Mouse (Mus musculus) thymus, postnatal 10 days (tissue): ENCODE measurements around the gene Tff3.

Experiments
- DNase-seq, 2 experiments: peaks; one replicate each; pipeline ENCODE4 v3.0.0; 2021; ENCODE audit warnings: low spot score in 2 of 2

Gene Tff3

GRCm38 (mm10) chr17:31129452-31129851 is at the start of gene Tff3:
TSS of gene Tff3 (minus strand) at chr17:31129646.
- DNase-seq = no peak

DNA sequence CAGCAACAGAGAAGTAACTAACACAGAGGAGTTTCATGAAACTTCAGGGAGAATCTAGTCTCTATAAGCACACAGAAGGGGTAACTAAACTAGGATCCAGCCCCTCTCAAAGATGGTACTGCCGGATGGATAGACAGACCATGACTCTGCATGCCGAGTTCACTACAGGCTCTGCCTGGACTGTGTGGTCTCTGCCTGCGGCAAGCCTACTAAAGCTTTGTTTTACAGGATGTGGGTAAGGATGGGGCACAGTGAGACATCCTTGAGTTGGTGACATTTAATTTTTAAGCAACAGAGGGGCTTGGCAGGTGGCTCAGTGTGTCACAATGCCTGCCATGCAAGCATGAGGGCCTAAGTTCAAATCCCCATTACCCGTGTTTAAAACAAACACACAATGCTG is 46.9 kb upstream of the Tff3 start:
- DNase-seq = peak; percentile 50 to 64

GRCm38 (mm10) chr17:31169796-31170195 is 40.4 kb upstream of the Tff3 start:
- no peak for DNase-seq

DNA sequence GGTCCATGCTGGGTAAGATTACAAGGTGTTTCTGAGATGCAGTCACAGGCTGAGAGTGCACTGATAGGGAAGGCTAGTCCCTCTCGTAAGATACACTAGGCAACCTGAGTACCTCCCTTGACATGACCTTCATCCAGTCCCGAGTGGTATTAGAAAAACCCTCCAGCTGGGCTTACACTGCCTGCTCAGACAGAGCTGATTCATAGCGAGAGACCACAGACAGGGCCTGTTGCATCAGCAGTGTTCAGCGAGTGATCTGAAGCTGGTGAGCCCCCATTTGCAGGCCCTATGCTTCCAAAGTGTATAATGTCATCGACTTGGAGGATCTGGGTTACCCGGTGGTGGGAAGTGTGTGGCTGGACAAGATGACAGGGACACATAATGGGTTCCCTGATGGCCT is 35.7 kb upstream of the Tff3 start, which contains the start of gene Tff1:
Gene Tff1, minus strand, starts transcription at position 151 of the 400 bp plus-strand sequence.
- DNase-seq = no peak

DNA sequence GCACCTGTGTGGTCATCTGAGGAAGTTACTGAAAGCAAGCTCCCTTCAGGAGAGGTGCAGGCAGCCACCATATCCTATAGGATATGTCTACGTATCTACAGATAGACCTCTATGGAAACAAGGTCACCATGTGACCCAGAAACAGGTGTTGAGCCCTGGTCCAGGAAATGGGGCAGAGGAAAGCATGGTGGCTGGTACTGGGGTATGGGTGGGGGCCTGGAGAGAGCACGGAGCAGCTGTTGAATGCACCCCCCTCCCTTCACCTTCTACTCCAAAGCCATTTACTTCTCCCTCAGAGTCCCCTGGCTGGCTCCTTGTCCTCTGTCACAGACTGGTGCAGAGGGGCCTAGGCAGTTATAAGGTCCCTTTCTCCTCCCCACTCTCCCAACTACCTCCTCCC is 34.4 kb upstream of the Tff3 start:
- DNase-seq = peak; percentile 72 to 80

DNA sequence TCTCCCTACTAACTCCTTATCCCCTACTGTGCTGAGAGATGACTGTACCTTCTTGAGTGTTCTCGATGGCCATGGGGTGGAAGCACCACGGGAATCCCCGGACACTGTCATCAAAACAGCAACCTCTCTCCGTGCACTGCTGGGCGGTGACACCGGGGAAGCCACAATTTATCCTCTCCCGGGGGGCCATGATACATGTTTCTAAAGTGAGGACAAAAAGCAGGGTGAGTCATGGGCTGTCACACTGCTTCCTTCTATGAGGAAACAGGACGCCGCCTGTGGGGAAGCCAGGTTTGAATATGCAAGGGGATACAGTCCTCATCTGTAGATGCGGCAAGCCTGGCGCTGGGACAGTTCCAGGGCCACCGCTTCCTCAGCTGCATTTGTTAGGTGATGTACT is 33.2 kb upstream of the Tff3 start:
- DNase-seq = peak in 1 of 2 experiments; percentile 17

- no peak for DNase-seq
These were observed 30.8 kb upstream of the Tff3 start for GRCm38 (mm10) chr17:31160291-31160690.

DNA sequence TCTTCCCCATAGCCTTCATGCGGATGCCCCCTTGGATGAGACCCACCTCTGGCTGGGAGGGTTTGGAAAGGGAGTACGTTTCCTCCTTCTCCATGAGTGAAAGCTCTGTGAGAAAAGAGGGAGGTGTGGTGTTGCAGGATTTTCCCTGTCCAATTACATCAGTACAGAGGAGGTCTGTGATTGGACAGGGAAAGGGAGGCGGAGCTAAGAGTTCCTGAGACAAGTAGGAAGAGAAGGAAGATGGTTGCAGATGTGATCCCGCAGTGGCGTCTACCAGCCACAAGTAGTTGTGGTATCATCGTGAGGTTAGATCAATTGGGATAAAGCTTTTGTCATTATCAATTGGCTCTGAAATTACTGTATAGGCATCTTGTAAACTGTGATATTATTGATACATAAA is 28.5 kb upstream of the Tff3 start:
- DNase-seq = no peak

DNA sequence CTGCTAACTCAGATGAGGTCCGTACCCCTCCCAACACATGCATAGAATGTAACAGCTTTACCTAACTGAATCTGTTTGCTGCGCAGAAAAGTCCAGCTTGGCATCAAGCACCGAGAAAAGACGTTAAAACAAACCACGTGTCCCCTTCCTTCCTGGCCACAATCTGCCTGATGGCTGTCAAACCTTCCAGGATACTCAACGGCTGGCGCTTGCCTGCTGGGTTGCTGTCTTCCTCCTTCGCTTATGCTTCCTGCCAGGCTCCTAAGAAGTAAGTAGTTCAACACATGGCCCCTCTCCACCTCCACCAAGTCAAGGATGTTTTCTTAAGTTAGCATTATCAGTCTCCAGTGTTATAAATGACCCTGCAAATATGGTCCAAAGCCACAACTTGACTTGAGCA is 24.3 kb upstream of the Tff3 start:
- DNase-seq = peak in 1 of 2 experiments; percentile 24

- no peak for DNase-seq
These were observed 23.6 kb upstream of the Tff3 start for GRCm38 (mm10) chr17:31152966-31153499.

- no peak for DNase-seq
These were observed 23.1 kb upstream of the Tff3 start for GRCm38 (mm10) chr17:31152512-31152911.

DNA sequence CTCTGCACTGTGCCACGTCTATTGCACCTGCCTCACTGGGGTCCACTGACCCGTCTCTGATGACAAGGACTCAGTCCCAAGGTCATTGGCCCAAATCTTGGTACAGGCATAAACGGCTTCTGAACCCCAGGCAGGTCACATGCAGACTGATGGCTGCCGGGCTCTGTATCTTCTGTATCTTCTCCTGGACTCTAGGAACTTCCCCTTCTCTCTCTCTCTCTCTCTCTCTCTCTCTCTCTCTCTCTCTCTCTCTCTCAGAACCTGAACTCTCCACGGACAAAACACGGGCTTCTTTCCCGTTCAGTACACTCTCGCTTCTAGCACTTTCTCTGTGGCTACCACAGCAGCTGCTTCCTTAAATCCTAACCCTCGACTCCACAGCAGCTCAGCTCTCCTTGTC is 16.6 kb upstream of the Tff3 start:
- DNase-seq = no peak

GRCm38 (mm10) chr17:31144040-31145037 is 14.9 kb upstream of the Tff3 start, which contains the start of gene Tff2:
TSS of gene Tff2 (minus strand) at chr17:31144282.
- no peak for DNase-seq

GRCm38 (mm10) chr17:31142116-31142515 is 12.7 kb upstream of the Tff3 start:
- DNase-seq = no peak

GRCm38 (mm10) chr17:31138398-31138797 is 9.0 kb upstream of the Tff3 start:
- DNase-seq = peak; percentile 68 to 94

DNA sequence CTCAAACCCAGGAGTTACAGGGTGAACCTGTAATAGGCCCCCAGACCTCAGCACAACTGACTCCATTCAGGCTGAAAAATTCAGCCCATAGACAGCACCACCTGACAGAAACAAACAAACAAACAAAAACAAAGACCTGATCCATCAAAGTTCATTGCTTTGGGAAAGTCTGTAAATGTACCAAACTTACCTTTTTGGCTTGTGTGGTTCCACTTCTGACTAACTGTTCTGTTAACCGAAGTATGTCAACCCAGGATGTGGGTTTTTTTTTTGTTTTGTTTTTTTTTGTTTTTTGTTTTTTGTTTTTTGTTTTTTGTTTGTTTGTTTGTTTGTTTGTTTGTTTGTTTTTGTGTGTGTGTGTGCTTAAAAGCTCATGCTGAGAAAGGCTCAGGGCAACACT is 7.4 kb upstream of the Tff3 start:
- no peak for DNase-seq

GRCm38 (mm10) chr17:31136291-31136690 is 6.8 kb upstream of the Tff3 start:
- DNase-seq = no peak

- DNase-seq = no peak
These were observed 5.5 kb upstream of the Tff3 start for GRCm38 (mm10) chr17:31134913-31135312.

DNA sequence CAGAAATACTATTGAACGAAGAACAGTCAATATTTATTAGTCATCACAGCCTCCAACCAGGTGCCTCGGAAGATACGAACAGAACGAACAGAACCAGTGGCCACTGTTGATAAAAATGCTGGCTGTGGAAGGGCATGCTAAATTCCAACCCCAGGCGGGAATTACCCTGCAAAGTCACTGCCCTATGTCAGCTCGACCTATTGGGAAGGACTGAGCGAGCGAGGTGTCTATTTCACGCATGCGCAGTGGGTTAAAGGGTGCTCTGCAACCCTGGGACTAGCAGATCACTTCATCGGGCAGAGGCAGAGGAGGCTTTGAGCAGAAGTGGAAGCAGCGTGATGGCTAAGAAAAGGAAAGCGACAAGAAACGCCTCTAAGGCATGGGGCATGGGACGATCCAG is 4.3 kb upstream of the Tff3 start:
- no peak for DNase-seq

- no peak for DNase-seq
These were observed 1.9 kb upstream of the Tff3 start for GRCm38 (mm10) chr17:31131269-31131821.

GRCm38 (mm10) chr17:31128708-31129318 is 633 bp downstream of the Tff3 start:
- DNase-seq = no peak

DNA sequence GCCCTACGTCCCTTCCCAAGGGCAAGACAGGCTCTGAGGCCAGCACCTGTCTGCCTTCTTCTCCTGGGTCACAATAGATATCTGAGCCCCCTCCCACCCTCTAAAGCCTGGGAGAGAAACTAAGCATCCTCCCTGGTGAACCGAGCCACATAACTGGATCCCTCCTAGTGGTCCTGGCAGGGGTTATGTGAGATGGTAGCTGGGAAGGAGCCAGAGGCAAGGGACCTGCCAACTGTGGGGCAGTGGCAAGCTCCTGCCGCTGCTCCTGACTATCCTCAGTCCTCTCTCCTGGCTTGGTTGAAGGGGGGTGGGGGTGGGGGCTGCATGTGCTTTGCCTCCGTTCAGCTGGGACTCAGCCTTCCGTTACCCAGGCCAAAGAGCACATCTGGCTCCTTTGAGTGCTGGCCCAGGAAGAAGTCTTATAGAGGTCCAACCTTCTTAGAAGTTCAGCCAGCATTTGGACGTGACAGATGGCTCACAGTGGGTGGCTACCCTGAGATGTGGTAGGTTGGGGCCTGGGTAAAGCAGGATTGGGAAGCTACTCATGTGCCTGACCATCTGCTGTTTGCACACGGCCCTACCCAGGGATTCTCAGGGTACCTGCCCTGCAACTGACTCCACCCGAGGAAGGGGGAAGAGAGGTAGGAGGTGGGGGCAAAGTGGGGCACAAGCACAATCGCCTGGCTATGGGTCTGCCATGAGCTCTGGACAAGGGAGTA is 3.7 kb downstream of the Tff3 start:
- no peak for DNase-seq
